ENCODE assay signal across 8 mouse cellular contexts in the genomic region with DNA sequence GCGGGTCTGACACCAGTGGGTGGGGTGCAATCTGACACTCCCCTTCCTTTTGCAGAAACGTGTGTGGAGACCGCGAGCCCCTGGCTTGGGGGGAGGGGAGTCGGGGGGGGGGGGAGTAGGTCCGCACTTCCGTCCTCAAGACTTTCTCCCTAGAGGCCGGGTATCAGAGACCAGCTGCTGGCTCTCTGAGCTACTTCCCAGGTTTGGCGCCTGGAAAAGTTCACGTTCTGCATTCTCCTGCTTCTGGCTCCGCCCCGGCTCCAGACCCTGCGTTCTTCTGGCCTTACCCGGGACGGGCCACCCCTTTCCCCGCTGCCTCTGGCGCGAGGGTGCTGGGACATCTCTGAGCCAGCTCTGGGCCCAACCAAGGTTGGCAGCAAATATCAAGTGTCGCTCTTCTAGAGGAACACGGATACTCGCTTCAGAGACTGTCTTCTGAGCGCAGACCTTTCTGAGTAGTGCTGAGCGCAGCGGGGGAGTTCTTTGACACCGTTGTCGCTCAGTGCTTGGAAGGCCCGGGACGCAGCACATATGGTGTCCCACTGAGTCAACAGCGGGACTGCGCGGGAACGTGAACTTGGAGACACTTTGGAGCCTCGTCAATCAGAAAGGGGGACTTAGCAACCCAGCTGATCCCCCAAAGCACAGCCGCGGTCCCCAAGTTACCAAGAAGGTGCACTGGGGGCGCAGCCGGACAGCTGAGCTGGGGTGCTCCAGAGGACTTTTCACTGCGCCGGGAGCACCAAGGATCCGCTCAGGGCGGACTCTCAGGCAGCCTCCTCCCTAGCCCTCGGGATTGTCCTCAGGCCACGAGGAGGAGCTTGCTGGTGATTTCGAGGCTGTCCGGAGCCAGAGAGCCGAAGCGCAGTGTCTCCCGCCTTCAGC. TPM values are rescaled to one million over a fixed set of nuclear protein-coding genes. Genes with fewer than 3 reads are reported as not detected.
A peak's percentile ranks its signal among the peaks of the same experiment; 100 is the strongest.
DNase-seq lines count a peak whose midpoint lies in the region; ATAC-seq and TF ChIP-seq lines count a peak whose summit lies in the region.

A gene (plus strand): TSS at position 126 of the 885 bp plus-strand sequence.

- no peaks in the 10 kb centered on the region for H3K79me2 ChIP-seq in MEL (ENCODE audit: control insufficient read depth, insufficient read depth, low read length, poor library complexity)
- H3K79me2 ChIP-seq in liver, adult 2 months (ENCODE audit: control insufficient read depth, insufficient read depth, low read length): no peaks in the 10 kb centered on the region

- no peak for TF ChIP-seq RAD21 in MEL (IDR thresholded peaks at IDR 0.05; ENCODE audit: low read depth, low read length)

- ATAC-seq in hindbrain, embryonic 12.5 days (ENCODE audit: low FRiP score): peak; percentile 67
- ATAC-seq in midbrain, embryonic 14.5 days (ENCODE audit: low FRiP score, low TSS enrichment): peak; percentile 54; the same call in 1 of the 2 replicates

- TF ChIP-seq EP300 in MEL (IDR thresholded peaks at IDR 0.05; ENCODE audit: low read depth in 1 of 2, low read length in 2 of 2): no peak

- H3K4me2 ChIP-seq in hindbrain, embryonic 12.5 days (replicated peaks): peak within 1 kb of the TSS; percentile 73
- peak within 1 kb of the TSS; percentile 77 for H3K4me2 ChIP-seq in midbrain, embryonic 14.5 days (ENCODE audit: low read length)

- no peaks in the 10 kb centered on the region for H3K4me1 ChIP-seq in MEL (ENCODE audit: control insufficient read depth in 1 of 2, insufficient read depth in 2 of 2, low read length in 2 of 2)
- H3K4me1 ChIP-seq in hindbrain, embryonic 12.5 days: 0 out of 2 replicates have a peak, but pooled peaks cover 2% of the 10 kb centered on the region
- H3K4me1 ChIP-seq in liver, adult 2 months (ENCODE audit: control insufficient read depth, insufficient read depth, low read length): peaks cover 2% of the 10 kb centered on the region; the same call in 1 of the 2 replicates
- H3K4me1 ChIP-seq in midbrain, embryonic 14.5 days (ENCODE audit: control insufficient read depth, insufficient read depth, low read length): no peaks in the 10 kb centered on the region

- no peak within 1 kb of the TSS for H3K4me3 ChIP-seq in MEL (ENCODE audit: control insufficient read depth in 1 of 2, insufficient read depth in 1 of 2, low read depth in 2 of 2, low read length in 2 of 2)
- H3K4me3 ChIP-seq in gastrocnemius, adult 2 months: peak within 1 kb of the TSS; percentile 76
- peak within 1 kb of the TSS; percentile 37 for H3K4me3 ChIP-seq in hindbrain, embryonic 12.5 days
- H3K4me3 ChIP-seq in liver, adult 2 months (ENCODE audit: insufficient read depth, low read depth, low read length): peak within 1 kb of the TSS; percentile 58
- peak within 1 kb of the TSS; percentile 38 for H3K4me3 ChIP-seq in midbrain, embryonic 14.5 days (replicated peaks; ENCODE audit: low read depth, low read length)

- H3K27me3 ChIP-seq in MEL (ENCODE audit: control insufficient read depth in 1 of 2, insufficient read depth in 2 of 2, low read length in 2 of 2): no peaks in the 10 kb centered on the region
- H3K27me3 ChIP-seq in hindbrain, embryonic 12.5 days: peaks cover 56% of the 10 kb centered on the region
- no peaks in the 10 kb centered on the region for H3K27me3 ChIP-seq in liver, adult 2 months (ENCODE audit: control insufficient read depth, insufficient read depth, low read length)
- H3K27me3 ChIP-seq in midbrain, embryonic 14.5 days (ENCODE audit: control insufficient read depth, insufficient read depth, low read length): peaks cover 35% of the 10 kb centered on the region

- intact Hi-C loops in gastrocnemius, adult 2 months (cut with DNase I): loop anchor here (10.0 kb wide), 2 partner anchors 80 to 140 kb away; no protein-coding TSS in a partner anchor

- H3K36me3 ChIP-seq in MEL (ENCODE audit: control insufficient read depth in 1 of 2, insufficient read depth in 2 of 2, low read length in 2 of 2): no peaks in the 10 kb centered on the region
- no peaks in the 10 kb centered on the region for H3K36me3 ChIP-seq in hindbrain, embryonic 12.5 days
- H3K36me3 ChIP-seq in liver, adult 2 months (ENCODE audit: control insufficient read depth, insufficient read depth, low read length): no peaks in the 10 kb centered on the region
- H3K36me3 ChIP-seq in midbrain, embryonic 14.5 days (ENCODE audit: control insufficient read depth, insufficient read depth, low read length): no peaks in the 10 kb centered on the region

- H3K27ac ChIP-seq in MEL (ENCODE audit: control insufficient read depth, low read depth, low read length): no peak within 1 kb of the TSS
- peak within 1 kb of the TSS; percentile 85 for H3K27ac ChIP-seq in gastrocnemius, adult 2 months
- H3K27ac ChIP-seq in hindbrain, embryonic 12.5 days: no peak within 1 kb of the TSS
- H3K27ac ChIP-seq in liver, adult 2 months (replicated peaks; ENCODE audit: insufficient read depth, low read depth, low read length): no peak within 1 kb of the TSS; the same call in 1 of the 2 replicates
- no peak within 1 kb of the TSS for H3K27ac ChIP-seq in midbrain, embryonic 14.5 days (replicated peaks; ENCODE audit: low read depth, low read length)

- no peak within 1 kb of the TSS for H3K9ac ChIP-seq in MEL (ENCODE audit: control insufficient read depth, low read depth, low read length, poor library complexity, severe bottlenecking)
- H3K9ac ChIP-seq in hindbrain, embryonic 12.5 days: peak within 1 kb of the TSS; percentile 38; the same call in 1 of the 2 replicates
- H3K9ac ChIP-seq in liver, adult 2 months (ENCODE audit: low read depth, low read length): peak within 1 kb of the TSS; percentile 47
- peak within 1 kb of the TSS; percentile 3; the same call in 1 of the 2 replicates for H3K9ac ChIP-seq in midbrain, embryonic 14.5 days (replicated peaks; ENCODE audit: low read length)

- TF ChIP-seq CTCF in MEL (IDR thresholded peaks at IDR 0.05 in 2 of 3, conservative IDR thresholded peaks at IDR 0.05 in 1 of 3; ENCODE audit: control insufficient read depth in 1 of 3, insufficient read depth in 1 of 3, low read depth in 2 of 3, low read length in 3 of 3, poor library complexity in 1 of 3, severe bottlenecking in 1 of 3): no peak
- TF ChIP-seq CTCF in gastrocnemius, adult 2 months (IDR thresholded peaks at IDR 0.05): no peak
- TF ChIP-seq CTCF in liver, adult 2 months (IDR thresholded peaks at IDR 0.05; ENCODE audit: low read depth, low read length): no peak

- no peak for TF ChIP-seq POLR2A in MEL (IDR thresholded peaks at IDR 0.05; ENCODE audit: control insufficient read depth in 1 of 2, insufficient read depth in 1 of 2, low read depth in 1 of 2, low read length in 2 of 2, poor library complexity in 1 of 2)
- TF ChIP-seq POLR2A in liver, adult 2 months (IDR thresholded peaks at IDR 0.05; ENCODE audit: extremely low read depth, insufficient read depth, low read length): no peak

- H3K9me3 ChIP-seq in MEL (replicated peaks; ENCODE audit: insufficient read depth, low read length): no peaks in the 10 kb centered on the region
- no peaks in the 10 kb centered on the region for H3K9me3 ChIP-seq in hindbrain, embryonic 12.5 days (replicated peaks)
- H3K9me3 ChIP-seq in midbrain, embryonic 14.5 days (ENCODE audit: control insufficient read depth, low read length): no peaks in the 10 kb centered on the region

- no peak for DNase-seq in MEL (ENCODE audit: low read depth, low spot score)
- peak; percentile 34 for DNase-seq in adrenal gland, postnatal 25 days
- peak; percentile 75 for DNase-seq in gastrocnemius, adult 2 months
- peak; percentile 48 for DNase-seq in liver, adult 2 months (ENCODE audit: extremely low read depth, low read depth, low spot score)
- DNase-seq in midbrain, embryonic 14.5 days: peak; percentile 32
- DNase-seq in yolk sac, embryonic 10.5 days (ENCODE audit: low spot score): peak; percentile 36
- DNase-seq in layer of hippocampus, adult 18-20 months (ENCODE audit: low spot score in 2 of 2): no peak

- WGBS in hindbrain, embryonic 12.5 days: 21% methylated on average over 42 of the region's 48 CpGs
- under 1% methylated on average over 39 of the region's 48 CpGs for WGBS in liver, adult 2 months
- 20% methylated on average over 45 of the region's 48 CpGs for WGBS in midbrain, embryonic 14.5 days

TF ChIP-seq in MEL, 35 proteins besides CTCF, POLR2A, EP300 and RAD21:
- TF ChIP-seq HCFC1 (IDR thresholded peaks at IDR 0.05; ENCODE audit: low read depth, low read length) (no peak), CHD1 (IDR thresholded peaks at IDR 0.05; ENCODE audit: low read depth, low read length) (no peak), GABPA (IDR thresholded peaks at IDR 0.05; ENCODE audit: low read depth, low read length) (no peak), MAZ (IDR thresholded peaks at IDR 0.05; ENCODE audit: low read depth, low read length) (no peak), TCF12 (IDR thresholded peaks at IDR 0.05; ENCODE audit: low read depth, low read length) (no peak), MYB (IDR thresholded peaks at IDR 0.05; ENCODE audit: low read depth, low read length) (no peak), SIN3A (IDR thresholded peaks at IDR 0.05; ENCODE audit: low read length) (no peak), RCOR1 (IDR thresholded peaks at IDR 0.05; ENCODE audit: low read depth, low read length) (no peak), MYC (IDR thresholded peaks at IDR 0.05; ENCODE audit: low read depth, low read length) (no peak), NELFE (IDR thresholded peaks at IDR 0.05; ENCODE audit: low read depth, low read length) (no peak), NRF1 (IDR thresholded peaks at IDR 0.05; ENCODE audit: insufficient read depth, low read depth, low read length, poor library complexity, severe bottlenecking) (no peak), UBTF (IDR thresholded peaks at IDR 0.05; ENCODE audit: borderline replicate concordance, insufficient read depth, low read depth, low read length) (no peak), ELF1 (IDR thresholded peaks at IDR 0.05; ENCODE audit: low read depth, low read length) (no peak), USF1 (IDR thresholded peaks at IDR 0.05; ENCODE audit: low read depth, low read length) (no peak), MAX (IDR thresholded peaks at IDR 0.05; ENCODE audit: low read length) (no peak), ETS1 (IDR thresholded peaks at IDR 0.05; ENCODE audit: low read depth, low read length) (no peak), KAT2A (conservative IDR thresholded peaks at IDR 0.05; ENCODE audit: low read depth, low read length) (no peak)

RNA-seq across cellular contexts. Expression of the gene that starts here (rescaled TPM):
- total RNA-seq in MEL (2012; rRNA removed): 4.4 and 6.8 TPM in 2 replicates
- polyA plus RNA-seq in MEL (2012; ENCODE audit: insufficient read depth in 1 of 2, insufficient read length in 2 of 2, low read depth in 1 of 2, low replicate concordance in 2 of 2, missing spikeins in 1 of 2): 10 to 100 TPM in 1 of 2 experiments, not detected in 1; 21.7 TPM
- total RNA-seq in adrenal gland, postnatal 25 days (2021): 1.4 and 1.5 TPM in 2 replicates
- total RNA-seq in gastrocnemius, adult 2 months (2021): 1 to 10 TPM; 3.3 to 3.5 TPM
- polyA plus RNA-seq in hindbrain, embryonic 12.5 days (2016; fragmentation: Nextera tagmentation; extraction: Ambion mirVana): 1.4 and 1.9 TPM in 2 replicates
- 7.9 and 13.0 TPM in 2 replicates for total RNA-seq in liver, adult 2 months (2014; rRNA removed)
- polyA plus RNA-seq in liver, adult 2 months (2012; rRNA removed): 1.5 and 1.8 TPM in 2 replicates
- 0.78 and 0.87 TPM in 2 replicates for polyA plus RNA-seq in midbrain, embryonic 14.5 days (2014; fragmentation: Nextera tagmentation; extraction: Ambion mirVana)
- 1 to 10 TPM; 3.0 to 4.1 TPM for total RNA-seq in layer of hippocampus, adult 18-20 months (2021)

Comparison
In these comparisons a context has a peak if more than half of its experiments do, and no peak if none do; other contexts are left out.
1. Peak in DNase-seq, ATAC-seq, H3K4me3 ChIP-seq, H3K9ac ChIP-seq and H3K4me2 ChIP-seq in midbrain, embryonic 14.5 days; RNA of the gene not detected or under 1 TPM.
2. DNase-seq: peak in adrenal gland, postnatal 25 days (single experiment), gastrocnemius, adult 2 months (single experiment), liver, adult 2 months (single experiment) and yolk sac, embryonic 10.5 days (single experiment); none in MEL (single experiment) and layer of hippocampus, adult 18-20 months (0 of 2).
3. H3K4me3 ChIP-seq: peak in gastrocnemius, adult 2 months (single experiment), hindbrain, embryonic 12.5 days (single experiment) and liver, adult 2 months (single experiment); none in MEL (0 of 2).